Mouse (Mus musculus): ENCODE measurements around the gene Ttyh2. TPM values are rescaled to one million over a fixed set of nuclear protein-coding genes. Genes with fewer than 3 reads are reported as not detected.

Ttyh2 gene
- polyA plus RNA-seq (2012; rRNA removed) = 26.9 and 40.8 TPM in 2 replicates

DNA sequence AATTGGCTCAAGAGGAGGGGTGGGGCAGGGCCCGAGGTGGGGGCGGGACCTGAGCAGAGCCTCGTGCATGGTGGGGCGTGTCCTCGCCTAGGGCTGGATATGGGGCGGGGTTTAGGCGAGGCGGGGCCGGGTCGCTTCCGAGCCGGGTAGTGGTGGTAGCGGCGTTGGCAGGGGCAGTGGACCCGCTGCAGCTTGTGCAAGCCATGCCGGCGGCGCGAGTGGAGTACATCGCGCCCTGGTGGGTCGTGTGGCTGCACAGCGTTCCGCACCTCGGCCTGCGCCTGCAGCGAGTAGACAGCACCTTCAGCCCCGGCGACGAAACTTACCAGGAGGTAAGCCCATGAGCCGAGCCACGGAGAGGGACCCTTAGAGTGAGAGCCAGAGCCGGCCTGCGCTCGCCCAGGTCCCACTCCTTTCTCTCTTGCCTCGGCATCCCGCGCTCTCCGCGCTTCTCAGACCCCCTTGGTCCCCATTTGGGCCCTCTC lies at the start of gene Ttyh2:
Gene Ttyh2 (plus strand): TSS at position 91 of the 485 bp plus-strand sequence.
- DNase-seq (ENCODE audit: low read depth) = no peak

- DNase-seq (ENCODE audit: low read depth) = no peak
Measured at GRCm38 (mm10) chr11:114626071-114626690, 49.0 kb upstream of the Ttyh2 start.

GRCm38 (mm10) chr11:114627036-114627435 lies 48.2 kb upstream of the Ttyh2 start:
- no peak for DNase-seq (ENCODE audit: low read depth)

DNA sequence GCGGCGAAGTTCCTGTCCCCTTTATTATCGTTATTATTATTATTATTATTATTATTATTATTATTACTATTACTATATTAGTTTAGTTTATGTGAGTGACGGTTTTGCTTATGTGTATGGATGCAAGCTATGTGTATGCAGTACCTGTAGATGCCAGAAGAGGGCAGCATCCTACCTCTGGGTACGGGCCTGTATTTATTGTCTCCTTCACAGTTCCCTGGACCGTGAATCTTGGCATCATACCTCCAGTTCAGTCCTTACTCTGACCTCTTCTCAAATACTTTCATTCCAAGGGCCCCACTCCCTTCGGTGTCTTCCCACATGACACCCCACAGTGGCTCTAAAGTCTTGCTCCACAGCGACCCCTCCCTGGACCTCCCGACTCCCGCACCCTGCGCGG lies 47.2 kb upstream of the Ttyh2 start:
- no peak for DNase-seq (ENCODE audit: low read depth)

GRCm38 (mm10) chr11:114630044-114630443 lies 45.2 kb upstream of the Ttyh2 start:
- DNase-seq (ENCODE audit: low read depth) = no peak

DNA sequence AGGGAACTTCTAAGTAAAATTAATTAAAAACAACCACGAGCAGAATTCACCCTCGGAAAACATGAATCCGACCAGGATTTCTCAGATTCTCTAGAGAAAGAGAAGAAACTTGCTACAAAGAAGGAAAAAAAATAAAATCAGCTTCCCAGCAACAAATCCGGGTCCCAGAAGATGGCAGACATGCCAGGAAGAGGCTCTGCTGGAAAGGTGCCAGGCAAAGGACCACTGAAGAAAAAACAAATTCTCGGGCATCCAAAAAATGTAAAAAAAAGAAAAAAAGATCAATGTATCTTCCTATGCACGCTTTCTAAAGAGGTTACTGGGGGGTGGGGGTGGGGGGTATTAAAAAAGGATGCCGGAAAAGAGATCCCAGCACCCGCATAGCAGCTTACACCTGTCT lies 43.0 kb upstream of the Ttyh2 start:
- DNase-seq (ENCODE audit: low read depth) = no peak

- DNase-seq (ENCODE audit: low read depth) = no peak
Measured at GRCm38 (mm10) chr11:114636292-114636691, 38.9 kb upstream of the Ttyh2 start.

- DNase-seq (ENCODE audit: low read depth) = no peak
Measured at GRCm38 (mm10) chr11:114636727-114637505, 38.3 kb upstream of the Ttyh2 start.

- DNase-seq (ENCODE audit: low read depth) = no peak
Measured at GRCm38 (mm10) chr11:114638647-114639290, 36.5 kb upstream of the Ttyh2 start.

DNA sequence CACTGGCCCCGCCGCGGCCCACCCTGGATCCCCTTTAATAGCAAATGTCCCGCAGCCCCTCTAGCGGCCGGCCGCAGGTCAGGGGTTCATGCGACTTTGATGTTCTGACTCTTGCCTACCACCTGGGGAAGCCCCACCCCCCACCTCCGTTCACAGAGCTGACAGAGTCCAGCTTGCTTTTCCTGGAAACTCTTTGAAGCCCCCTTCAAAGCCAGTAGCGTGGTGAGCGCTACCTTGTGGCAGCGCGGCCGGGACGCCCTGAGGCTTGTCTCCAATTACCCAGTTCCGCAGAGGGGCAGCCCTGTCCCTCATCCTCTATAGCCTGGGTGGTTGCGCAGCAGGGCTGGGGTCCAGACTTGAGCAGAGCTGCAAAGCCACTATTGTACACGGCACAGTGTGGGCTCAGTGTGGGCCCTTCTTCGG lies 35.5 kb upstream of the Ttyh2 start:
- no peak for DNase-seq (ENCODE audit: low read depth)

DNA sequence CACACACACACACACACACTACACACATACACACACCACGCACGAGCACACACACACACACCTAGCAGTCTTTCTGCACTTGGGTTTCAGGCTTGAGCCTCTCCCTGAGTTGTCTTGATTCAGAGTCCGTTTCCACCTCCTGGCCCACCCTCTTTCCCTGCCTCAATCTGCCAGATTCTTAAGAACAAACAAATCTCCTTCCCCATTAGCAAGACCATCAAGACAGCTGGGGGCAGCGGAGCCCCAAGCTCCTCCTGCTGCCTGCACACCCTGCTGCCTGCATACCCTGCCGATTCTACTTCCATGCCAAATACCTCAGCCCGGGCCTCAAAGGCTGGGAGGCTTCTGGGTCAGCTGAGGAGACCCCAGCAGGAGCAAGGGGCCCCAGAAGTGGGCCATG lies 34.6 kb upstream of the Ttyh2 start:
- DNase-seq (ENCODE audit: low read depth) = no peak

GRCm38 (mm10) chr11:114641136-114641535 lies 34.1 kb upstream of the Ttyh2 start:
- DNase-seq (ENCODE audit: low read depth) = no peak

DNA sequence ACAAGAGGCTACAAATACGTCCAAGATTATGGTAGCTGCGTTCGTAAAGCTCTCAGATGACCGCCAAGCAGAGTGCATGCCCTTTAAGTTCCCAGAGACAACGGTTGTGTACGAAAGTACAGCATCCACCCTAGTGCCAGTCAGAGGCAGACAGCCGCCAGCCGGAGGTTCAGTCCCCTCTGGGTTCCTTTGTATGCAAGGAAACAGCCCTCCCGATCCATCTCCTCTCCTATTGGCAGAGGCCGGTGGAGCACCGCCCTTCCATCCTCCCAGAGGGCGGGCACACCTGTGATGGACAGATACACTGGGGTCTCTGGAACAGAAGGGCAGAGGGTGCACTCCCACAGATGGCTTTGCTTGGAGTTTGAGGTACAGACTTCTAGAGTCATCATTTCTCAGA lies 33.0 kb upstream of the Ttyh2 start:
- DNase-seq (ENCODE audit: low read depth) = no peak

DNA sequence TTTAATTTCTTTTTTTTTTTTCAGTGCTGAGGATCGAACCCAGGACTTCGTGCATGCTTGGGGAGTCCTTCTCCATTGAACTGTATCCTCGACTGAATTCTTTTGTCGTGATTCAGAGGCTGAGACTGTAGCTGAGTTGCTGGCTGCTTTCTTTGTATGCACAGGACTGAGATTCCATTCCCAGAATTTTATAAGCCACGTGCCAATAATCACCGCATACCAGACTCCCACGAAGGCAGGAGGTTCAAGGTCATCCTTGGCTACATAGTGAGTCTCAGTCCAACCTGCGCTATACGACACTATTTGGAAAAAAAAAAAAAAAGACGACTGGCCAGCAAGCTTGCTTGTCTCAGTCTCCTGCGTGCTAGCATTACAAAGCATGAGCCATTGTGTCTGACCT lies 32.3 kb upstream of the Ttyh2 start:
- DNase-seq (ENCODE audit: low read depth) = no peak

GRCm38 (mm10) chr11:114644122-114644521 lies 31.1 kb upstream of the Ttyh2 start:
- no peak for DNase-seq (ENCODE audit: low read depth)

GRCm38 (mm10) chr11:114649510-114649909 lies 25.7 kb upstream of the Ttyh2 start:
- no peak for DNase-seq (ENCODE audit: low read depth)

DNA sequence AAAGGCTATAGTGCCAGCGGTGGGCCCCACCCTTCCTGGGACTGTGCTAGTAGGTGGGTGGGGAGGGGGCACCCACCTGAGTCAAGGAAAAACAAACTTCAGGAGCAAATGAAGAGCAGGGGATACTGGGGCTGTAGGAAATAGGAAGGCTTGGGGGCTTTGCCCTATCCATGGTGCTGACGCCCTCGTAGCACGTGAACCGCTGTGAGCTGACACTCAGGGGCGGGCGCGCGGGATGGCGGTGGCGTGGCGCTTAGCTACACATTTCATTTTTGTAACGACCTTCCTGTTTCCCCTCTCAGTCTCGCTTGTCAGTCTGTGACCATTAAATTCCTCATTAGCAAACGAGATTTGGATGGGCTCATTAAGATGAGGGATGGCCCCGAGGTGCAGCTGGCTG lies 22.7 kb upstream of the Ttyh2 start:
- DNase-seq (ENCODE audit: low read depth) = no peak

DNA sequence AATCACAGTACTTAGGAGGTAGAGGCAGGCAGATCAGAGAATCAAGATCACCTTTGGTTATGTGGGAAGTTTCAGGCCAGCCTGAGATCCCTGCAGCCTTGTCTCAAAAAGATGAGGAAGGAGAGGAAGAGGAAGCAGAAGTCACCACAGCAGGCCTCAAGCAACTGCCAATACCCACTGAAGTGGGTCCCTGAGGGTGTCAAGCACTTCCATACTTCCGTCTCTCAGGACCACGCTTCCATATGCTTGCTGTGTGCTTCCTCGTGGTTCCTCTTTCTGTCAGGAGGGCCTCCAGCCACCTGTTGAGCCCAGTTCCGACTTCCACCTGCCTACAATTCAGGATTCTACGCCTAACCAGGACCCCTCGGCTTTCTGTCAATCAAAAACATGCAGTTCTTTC lies 21.6 kb upstream of the Ttyh2 start:
- DNase-seq (ENCODE audit: low read depth) = no peak

DNA sequence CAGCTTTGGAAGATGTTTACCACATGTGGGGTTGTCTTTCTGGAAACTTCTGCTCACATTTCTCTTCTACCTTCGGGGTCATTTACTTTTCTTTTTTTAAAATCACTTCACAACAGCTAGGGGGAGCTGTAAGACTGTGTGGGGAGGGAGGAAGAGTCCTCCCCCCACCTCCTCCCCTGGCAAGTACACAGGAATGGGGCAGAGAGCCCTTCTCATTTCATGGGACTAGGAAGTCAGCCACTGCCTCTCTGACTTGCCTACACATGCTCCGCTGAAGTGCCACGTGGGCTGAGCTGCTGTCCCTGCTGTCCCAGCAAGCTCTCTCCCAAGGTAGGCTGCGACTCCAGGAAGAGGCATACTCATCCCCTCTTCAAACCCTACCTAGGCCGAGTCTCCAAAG lies 20.7 kb upstream of the Ttyh2 start:
- no peak for DNase-seq (ENCODE audit: low read depth)

DNA sequence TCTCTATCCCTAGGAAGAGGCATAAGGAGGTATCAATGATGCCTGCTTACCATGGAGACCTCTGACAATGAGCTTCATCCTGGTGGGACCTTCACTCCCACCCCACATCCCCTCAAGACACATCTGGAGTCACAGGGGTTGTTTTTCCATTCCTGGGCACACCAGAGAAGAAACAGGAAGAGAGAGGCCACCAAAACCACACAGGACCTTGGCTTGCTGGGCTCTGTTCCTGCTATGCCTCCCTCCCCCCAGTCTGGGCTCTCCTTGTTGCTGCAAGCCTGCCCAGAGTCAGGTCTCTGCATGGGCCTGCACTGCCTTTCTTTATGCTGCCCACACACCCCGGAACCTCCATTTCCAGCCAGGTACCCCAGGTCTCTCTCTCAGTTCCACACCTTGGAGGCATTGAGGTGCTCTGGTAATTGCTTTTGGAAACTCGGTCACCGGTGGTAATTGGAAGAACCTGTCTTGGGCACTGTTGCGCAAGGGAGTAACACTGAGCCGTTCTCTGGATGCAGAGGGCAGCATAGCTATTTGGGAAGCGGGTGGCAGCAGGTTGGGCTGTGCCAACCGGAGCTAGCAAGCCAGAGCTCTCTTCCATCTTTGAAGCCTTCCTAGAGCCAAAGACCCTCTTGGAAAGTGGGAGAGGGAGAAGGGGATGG lies 19.8 kb upstream of the Ttyh2 start:
- peak; percentile 95 for DNase-seq (ENCODE audit: low read depth)

DNA sequence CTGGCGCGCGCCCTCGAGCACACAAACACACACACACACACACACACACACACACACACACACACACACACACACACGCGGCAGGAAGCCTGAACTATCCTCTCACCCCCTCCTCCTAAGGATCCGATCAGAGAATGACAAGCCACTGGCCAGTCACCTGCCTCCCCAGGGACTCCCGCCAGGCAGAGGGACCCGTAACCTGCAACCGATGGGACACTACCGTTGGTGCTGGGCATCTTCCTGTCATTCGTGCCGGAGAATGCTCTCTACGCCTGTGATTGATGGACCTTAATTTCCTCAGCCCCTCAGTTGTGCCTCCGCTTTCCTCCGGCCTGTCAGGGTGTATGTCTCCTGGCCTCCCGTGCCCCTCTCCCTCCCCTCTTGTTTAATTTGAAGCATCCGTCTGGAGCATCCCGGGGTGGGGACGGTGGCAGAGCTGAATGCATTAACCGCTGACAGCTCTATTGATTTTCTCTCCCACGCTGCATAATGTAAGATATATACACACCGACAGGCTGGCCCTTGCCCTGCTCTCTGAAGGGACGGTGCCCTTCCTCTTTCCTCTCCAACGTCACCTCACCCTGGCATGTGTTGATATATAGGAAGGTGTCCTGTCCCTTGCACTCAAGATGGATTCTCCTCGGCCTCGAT lies 18.1 kb upstream of the Ttyh2 start:
- DNase-seq (ENCODE audit: low read depth) = no peak

GRCm38 (mm10) chr11:114657737-114658136 lies 17.5 kb upstream of the Ttyh2 start:
- DNase-seq (ENCODE audit: low read depth) = no peak
